Mouse (Mus musculus) megakaryocyte, embryonic 14.5 days (primary cell): ENCODE measurements at regions not wholly inside any gene's neighbourhood (a gene's known extent, or its start where the extent isn't known, plus 50 kb on each side); places are given as distances from the start of the nearest gene placed in this dataset.

Experiments used
- FLI1 ChIP-seq: IDR thresholded peaks from 2 replicates; pipeline ENCODE4 v1.6.1; 2012; ENCODE audit warnings: low read length, inconsistent platforms, mixed read lengths
- GATA1 ChIP-seq: IDR thresholded peaks from 3 replicates; pipeline ENCODE4 v1.6.1; 2012; ENCODE audit warnings: mixed read lengths, low read length, inconsistent platforms, borderline replicate concordance

GRCm38 (mm10) chr9:41803680-41804460 is 320.2 kb downstream of the Sorl1 start:
- no peak for TF ChIP-seq FLI1
- TF ChIP-seq GATA1, result no peak
